Mouse (Mus musculus) CH12.LX (cell line): Measurements from ENCODE around the gene Tnfsf12. TPM values are rescaled to one million over a fixed set of nuclear protein-coding genes. Genes with fewer than 3 reads are reported as not detected.

Experiments
- DNase-seq: peaks from one replicate; pipeline ENCODE4 v3.0.0-alpha.2; 2013; ENCODE audit errors: extremely low read depth
- H3K27ac ChIP-seq: 2 replicates; pipeline ENCODE4 v1.5.1; 2012; ENCODE audit warnings: low read depth, mild to moderate bottlenecking, control low read depth, moderate library complexity; ENCODE audit not compliant: insufficient read depth
- H3K27me3 ChIP-seq: replicated peaks from 2 replicates; pipeline ENCODE3; 2012; ENCODE audit warnings: inconsistent platforms
- H3K36me3 ChIP-seq, 2 experiments: replicated peaks in 1 of 2; 2 replicates each; pipeline versions ENCODE3 to v1.6.1; 2012; ENCODE audit warnings: inconsistent platforms in 1 of 2, low read length in 1 of 2, mild to moderate bottlenecking in 1 of 2, mixed read lengths in 1 of 2, moderate library complexity in 1 of 2; ENCODE audit not compliant: control insufficient read depth in 1 of 2, insufficient read depth in 1 of 2
- H3K4me1 ChIP-seq, 2 experiments: 2 replicates each; pipeline ENCODE4 v1.6.1; 2012; ENCODE audit warnings: inconsistent platforms in 1 of 2, moderate library complexity in 1 of 2; ENCODE audit not compliant: insufficient read depth in 2 of 2, control insufficient read depth in 1 of 2
- H3K4me2 ChIP-seq: 2 replicates; pipeline ENCODE4 v1.6.1; 2012; ENCODE audit warnings: low read depth, mild to moderate bottlenecking, control low read depth; ENCODE audit not compliant: poor library complexity, insufficient read depth, severe bottlenecking
- H3K4me3 ChIP-seq, 3 experiments: fragments of 150-350 bp in 1 of 3; sonication (generic) in 1 of 3; replicated peaks in 1 of 3; 2 replicates each; pipeline versions ENCODE3 to v1.5.1; 2011 to 2012; ENCODE audit warnings: low read depth in 2 of 3, low read length in 2 of 3, mild to moderate bottlenecking in 2 of 3, moderate library complexity in 2 of 3, control low read depth in 1 of 3, improper control_type of control experiment in 1 of 3, inconsistent platforms in 1 of 3, mixed read lengths in 1 of 3; ENCODE audit not compliant: poor library complexity in 1 of 3
- H3K79me2 ChIP-seq: replicated peaks from 2 replicates; pipeline ENCODE4 v1.6.1; 2012; ENCODE audit warnings: mild to moderate bottlenecking, moderate library complexity; ENCODE audit not compliant: control insufficient read depth, poor library complexity, insufficient read depth, severe bottlenecking; ENCODE audit errors: extremely low read depth
- H3K9ac ChIP-seq: 2 replicates; pipeline ENCODE4 v1.6.1; 2012; ENCODE audit warnings: low read depth, mild to moderate bottlenecking, control low read depth, moderate library complexity; ENCODE audit not compliant: insufficient read depth
- H3K9me3 ChIP-seq: replicated peaks from 2 replicates; pipeline ENCODE3; 2012; ENCODE audit warnings: low read length, inconsistent platforms, mixed read lengths
- CTCF ChIP-seq, 2 experiments: IDR thresholded peaks in 1 of 2; conservative IDR thresholded peaks in 1 of 2; 2 replicates each; pipeline ENCODE4 v1.5.1; 2011 to 2012; ENCODE audit warnings: low read depth in 2 of 2, low read length in 2 of 2, improper control_type of control experiment in 1 of 2, inconsistent platforms in 1 of 2, mild to moderate bottlenecking in 1 of 2, moderate library complexity in 1 of 2
- ELF1 ChIP-seq: IDR thresholded peaks from 2 replicates; pipeline ENCODE4 v1.6.1; 2014; ENCODE audit warnings: low read depth, mild to moderate bottlenecking, inconsistent platforms, low read length, improper control_type of control experiment
- EP300 ChIP-seq: IDR thresholded peaks from 2 replicates; pipeline ENCODE4 v1.6.1; 2011; ENCODE audit warnings: low read length, improper control_type of control experiment
- GABPA ChIP-seq: IDR thresholded peaks from 2 replicates; pipeline ENCODE4 v1.6.1; 2012; ENCODE audit warnings: low read depth, low read length, improper control_type of control experiment, inconsistent platforms; ENCODE audit not compliant: insufficient replicate concordance
- HCFC1 ChIP-seq: IDR thresholded peaks from 2 replicates; pipeline ENCODE4 v1.6.1; 2012; ENCODE audit warnings: low read depth, mild to moderate bottlenecking, inconsistent platforms, low read length, improper control_type of control experiment
- IRF4 ChIP-seq: IDR thresholded peaks from 2 replicates; pipeline ENCODE4 v1.6.1; 2014; ENCODE audit warnings: low read depth, mild to moderate bottlenecking, inconsistent platforms, low read length, improper control_type of control experiment
- MAX ChIP-seq: IDR thresholded peaks from 2 replicates; pipeline ENCODE4 v1.6.1; 2011; ENCODE audit warnings: low read length, improper control_type of control experiment
- MXI1 ChIP-seq: IDR thresholded peaks from 2 replicates; pipeline ENCODE4 v1.6.1; 2011; ENCODE audit warnings: mild to moderate bottlenecking, low read depth, low read length, improper control_type of control experiment
- NRF1 ChIP-seq: IDR thresholded peaks from 2 replicates; pipeline ENCODE4 v1.6.1; 2014; ENCODE audit warnings: low read depth, mild to moderate bottlenecking, inconsistent platforms, low read length, improper control_type of control experiment, moderate library complexity
- PAX5 ChIP-seq: IDR thresholded peaks from 2 replicates; pipeline ENCODE4 v1.6.1; 2012; ENCODE audit warnings: low read length, inconsistent platforms, mixed read lengths
- POLR2A ChIP-seq: IDR thresholded peaks from 2 replicates; pipeline ENCODE4 v1.6.1; 2011; ENCODE audit warnings: low read depth, mild to moderate bottlenecking, improper control_type of control experiment, low read length
- POLR2AphosphoS2 ChIP-seq: IDR thresholded peaks from 2 replicates; pipeline ENCODE4 v1.6.1; 2011; ENCODE audit warnings: low read depth, low read length, improper control_type of control experiment
- RAD21 ChIP-seq: IDR thresholded peaks from 2 replicates; pipeline ENCODE4 v1.6.1; 2011; ENCODE audit warnings: low read depth, mild to moderate bottlenecking, low read length, improper control_type of control experiment, moderate library complexity
- SIN3A ChIP-seq: IDR thresholded peaks from 2 replicates; pipeline ENCODE4 v1.6.1; 2012; ENCODE audit warnings: low read length, improper control_type of control experiment, inconsistent platforms
- SMC3 ChIP-seq: IDR thresholded peaks from 2 replicates; pipeline ENCODE4 v1.6.1; 2011; ENCODE audit warnings: low read depth, low read length, improper control_type of control experiment
- TBP ChIP-seq: conservative IDR thresholded peaks from 2 replicates; pipeline ENCODE4 v1.6.1; 2011; ENCODE audit warnings: low read depth, low read length, improper control_type of control experiment
- USF2 ChIP-seq: conservative IDR thresholded peaks from 2 replicates; pipeline ENCODE4 v1.6.1; 2011; ENCODE audit warnings: low read depth, low read length, improper control_type of control experiment
- ZC3H11A ChIP-seq: IDR thresholded peaks from 2 replicates; pipeline ENCODE4 v1.6.1; 2012; ENCODE audit warnings: low read depth, mild to moderate bottlenecking, inconsistent platforms, low read length, improper control_type of control experiment
- ZKSCAN1 ChIP-seq: IDR thresholded peaks from 2 replicates; pipeline ENCODE4 v1.6.1; 2012; ENCODE audit warnings: low read depth, inconsistent platforms, low read length, improper control_type of control experiment, borderline replicate concordance
- ZNF384 ChIP-seq: IDR thresholded peaks from 2 replicates; pipeline ENCODE4 v1.6.1; 2012; ENCODE audit warnings: low read depth, low read length, improper control_type of control experiment, inconsistent platforms
- dilution Hi-C: fragments of 300-500 bp; cut with MboI; formaldehyde crosslinking; loops from 2 replicates; pipeline ENCODE4 v1.14.3; 2020; ENCODE audit warnings: low sequenced_read_pairs; ENCODE audit not compliant: extremely low pct_unique_long_range_greater_than_20kb, extremely low pct_ligation_motif_present
- in situ Hi-C: fragments of 300-500 bp; cut with MboI; formaldehyde crosslinking; loops from 3 replicates; pipeline ENCODE4 v1.14.3; 2019; ENCODE audit warnings: low sequenced_read_pairs, low pct_ligation_motif_present, low pct_unique_long_range_greater_than_20kb, mixed read lengths
- polyA plus RNA-seq: library from polyadenylated mRNA; unstranded; fragments of >175 nt; gene quantifications from 2 replicates; pipeline ENCODE4 v1.2.1, GENCODE M21; 2012; ENCODE audit warnings: low read depth; ENCODE audit not compliant: insufficient read length
- total RNA-seq, 2 experiments: library from RNA; depleted of rRNA; stranded (reverse); fragments of 300-350 nt in 1 of 2; fragments of >200 nt in 1 of 2; gene quantifications; 2 replicates each; pipeline ENCODE4 v1.2.3; 2012 to 2014

Gene Tnfsf12
- total and polyA plus RNA-seq, 3 experiments = not detected

DNA sequence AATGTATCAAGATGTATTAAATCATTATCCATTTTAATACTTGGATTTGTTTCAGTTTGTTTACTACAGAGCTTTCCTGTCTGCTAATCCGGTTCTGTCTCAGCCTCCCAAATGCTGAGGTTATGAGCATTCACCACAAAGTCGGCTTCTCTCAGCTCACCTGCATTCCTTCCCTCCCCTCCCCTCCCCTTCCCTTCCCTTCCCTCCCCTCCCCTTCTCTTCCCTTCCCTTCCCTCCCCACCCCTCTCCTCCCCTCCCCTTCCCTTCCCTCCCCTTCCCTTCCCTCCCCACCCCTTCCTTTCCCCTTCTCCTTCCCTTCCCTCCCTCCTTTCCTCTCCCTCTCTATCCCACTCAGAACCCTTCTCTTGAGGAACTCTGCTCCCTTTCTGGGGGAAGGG lies 9.0 kb upstream of the Tnfsf12 start:
- in situ Hi-C loops = no loop called here
- dilution Hi-C loops = no loop called here
- H3K4me1 ChIP-seq = peaks cover 0 to 9% of the 10 kb centered on the region in 2 experiments; a peak in 2 of 4 replicates

DNA sequence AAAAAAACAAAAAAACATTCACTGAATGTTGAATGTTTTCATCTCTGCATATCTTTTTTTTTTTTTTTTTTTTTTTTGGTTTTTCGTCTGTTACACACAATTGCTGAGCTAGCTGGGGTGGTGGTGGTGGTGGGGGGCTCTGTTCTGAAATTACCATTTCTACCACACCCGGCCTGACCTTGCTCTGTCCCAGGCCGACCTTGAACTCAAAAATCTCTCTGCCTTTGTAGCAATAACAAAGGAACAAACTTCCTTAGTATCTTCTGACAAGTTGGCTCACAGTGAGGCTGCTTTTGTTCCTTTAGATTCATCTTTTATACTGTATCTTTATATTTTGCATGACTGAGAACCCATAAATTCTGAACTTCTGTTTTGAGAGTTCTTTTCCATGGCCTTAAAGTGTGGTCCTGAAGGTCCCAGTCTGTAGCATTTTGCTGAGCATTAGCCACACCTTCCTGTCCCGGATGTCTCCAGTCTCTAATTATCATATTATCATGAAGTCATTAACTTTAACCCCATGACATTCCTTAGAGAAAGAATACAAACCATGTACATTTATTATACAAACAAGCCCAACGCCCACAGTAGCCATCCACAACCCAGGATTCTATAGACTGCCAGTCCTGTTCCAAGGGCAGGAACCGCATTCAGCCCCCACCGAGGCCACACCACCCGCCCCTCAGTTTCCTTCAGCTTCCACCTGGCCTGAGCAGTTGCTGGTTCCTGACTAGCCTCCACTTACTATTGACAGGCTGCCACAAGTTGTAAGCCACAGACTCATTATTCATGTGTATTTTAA lies 8.4 kb upstream of the Tnfsf12 start:
- Histone ChIP-seq H3K9me3 (no peaks in the 10 kb centered on the region), H3K27ac (no peak overlapping the region), H3K79me2 (no peaks in the 10 kb centered on the region), H3K4me1 (peaks cover 0 to 7% of the 10 kb centered on the region in 2 experiments; a peak in 2 of 4 replicates), H3K36me3 (no peaks in the 10 kb centered on the region), H3K4me2 (no peak overlapping the region), H3K9ac (no peak overlapping the region), H3K4me3 (no peak overlapping the region), H3K27me3 (peaks cover 5% of the 10 kb centered on the region)
- DNase-seq = no peak
- no peak for TF ChIP-seq IRF4
- TF ChIP-seq RAD21 = no peak
- no peak for TF ChIP-seq POLR2AphosphoS2
- no peak for TF ChIP-seq USF2
- no peak for TF ChIP-seq MAX
- TF ChIP-seq HCFC1 = no peak
- TF ChIP-seq SMC3 = no peak
- TF ChIP-seq CTCF (conservative IDR thresholded peaks at IDR 0.05 in 1 of 2, IDR thresholded peaks at IDR 0.05 in 1 of 2; ENCODE audit: low read depth in 2 of 2, low read length in 2 of 2) = no peak
- no peak for TF ChIP-seq TBP
- TF ChIP-seq ELF1 = no peak
- TF ChIP-seq NRF1 = no peak
- TF ChIP-seq ZKSCAN1 = no peak
- no peak for TF ChIP-seq PAX5
- no peak for TF ChIP-seq GABPA
- no peak for TF ChIP-seq EP300
- dilution Hi-C loops (no loop called here), in situ Hi-C loops (no loop called here)

More for the DNA sequence above, 9.0 kb upstream of the Tnfsf12 start:
- H3K36me3 ChIP-seq = no peaks in the 10 kb centered on the region
- H3K79me2 ChIP-seq = no peaks in the 10 kb centered on the region
- TF ChIP-seq ZNF384 (no peak), MXI1 (no peak), POLR2A (no peak), SIN3A (no peak), ZC3H11A (no peak)
- H3K4me2 ChIP-seq = no peak overlapping the region
- H3K9me3 ChIP-seq = no peaks in the 10 kb centered on the region
- no peak for DNase-seq
- H3K27ac ChIP-seq = no peak overlapping the region
- H3K9ac ChIP-seq = no peak overlapping the region
- H3K27me3 ChIP-seq = peaks cover 5% of the 10 kb centered on the region
- no peak overlapping the region for H3K4me3 ChIP-seq
